Mouse (Mus musculus): ENCODE results near the gene Katnb1. TPM values are rescaled to one million over a fixed set of nuclear protein-coding genes. Genes with fewer than 3 reads are reported as not detected.

Katnb1 gene
- polyA plus RNA-seq, 2 experiments: 21.6 to 31.6 TPM

DNA sequence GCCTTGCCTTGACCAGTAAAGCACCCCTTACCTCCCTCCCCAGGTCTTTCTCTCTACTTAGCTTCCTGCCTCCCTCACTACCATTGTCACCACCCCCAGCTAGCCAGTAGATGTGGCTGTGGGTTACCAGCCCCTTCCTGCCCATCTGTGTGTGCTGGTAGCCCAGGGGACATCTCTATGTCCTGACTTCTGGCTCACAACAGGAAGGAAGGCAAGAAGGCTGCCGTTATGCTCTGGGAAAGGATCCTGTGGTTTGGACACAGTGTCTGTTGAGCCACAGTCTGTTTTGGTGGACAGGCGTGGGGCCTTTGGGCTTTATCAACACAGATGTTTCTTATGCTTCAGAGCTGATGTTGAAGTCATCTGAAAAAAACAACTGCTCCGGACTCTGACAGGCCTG lies 34.0 kb upstream of the Katnb1 start:
- Histone ChIP-seq H3K9ac (ENCODE audit: low read depth, low read length, severe bottlenecking) (no peak overlapping the region), H3K4me1 (ENCODE audit: control insufficient read depth, insufficient read depth, low read length) (peaks cover 5% of the 10 kb centered on the region; the same call in 1 of the 2 replicates), H3K4me2 (replicated peaks; ENCODE audit: low read depth, low read length, severe bottlenecking) (no peak overlapping the region), H3K4me3 (replicated peaks; ENCODE audit: low read length) (no peak overlapping the region), H3K27ac (replicated peaks; ENCODE audit: low read depth, low read length) (no peak overlapping the region), H3K9me3 (ENCODE audit: control insufficient read depth, low read length) (no peaks in the 10 kb centered on the region), H3K36me3 (ENCODE audit: control insufficient read depth, insufficient read depth, low read length) (no peaks in the 10 kb centered on the region), H3K27me3 (ENCODE audit: control insufficient read depth, insufficient read depth, low read length) (no peaks in the 10 kb centered on the region)
- TF ChIP-seq POLR2A (IDR thresholded peaks at IDR 0.05; ENCODE audit: borderline replicate concordance, extremely low read depth, insufficient read depth, insufficient read length): no peak
- 62% methylated on average over 3 of the region's 3 CpGs for WGBS
- ATAC-seq (ENCODE audit: low FRiP score, low read depth): no peak
- no peak for DNase-seq (ENCODE audit: low spot score)

DNA sequence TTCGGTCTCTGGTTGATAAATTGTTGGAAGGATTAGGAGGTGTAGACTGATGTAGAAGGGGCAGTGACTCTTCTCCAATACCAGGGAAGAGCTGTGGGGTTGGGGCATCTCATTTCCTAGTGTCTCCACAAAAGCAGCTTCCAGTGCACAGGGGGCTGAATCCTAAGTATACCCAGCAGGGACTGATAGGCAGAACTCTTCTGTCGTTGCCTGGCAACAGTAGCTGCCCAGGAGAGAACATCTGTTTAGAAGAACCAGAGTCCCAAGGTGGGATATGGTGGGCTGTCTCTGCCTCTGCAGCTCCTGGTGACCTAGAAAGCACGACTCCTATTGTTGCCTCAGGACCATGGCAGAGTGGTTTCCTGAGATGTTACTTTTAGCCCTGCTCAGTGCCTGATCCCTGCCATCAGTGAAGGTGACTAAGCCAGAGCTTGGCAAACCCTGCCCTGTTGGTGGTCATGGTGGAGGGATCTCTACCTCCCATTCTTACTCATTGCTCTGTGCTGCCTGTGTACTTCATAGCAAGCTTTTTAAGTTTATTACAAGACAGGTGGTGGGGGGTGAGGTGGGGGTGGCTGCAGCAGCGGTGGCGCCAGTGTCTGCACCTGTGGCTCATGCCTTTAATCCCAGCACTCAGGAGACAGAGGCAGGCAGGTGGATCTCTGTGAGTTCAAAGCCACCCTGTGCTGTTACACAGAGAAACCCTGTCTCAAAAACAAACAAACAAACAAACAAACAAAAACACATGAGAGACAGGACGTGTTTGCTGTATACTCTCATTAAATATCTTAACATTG lies 32.9 kb upstream of the Katnb1 start:
- WGBS: 53% methylated on average over 6 of the region's 6 CpGs

DNA sequence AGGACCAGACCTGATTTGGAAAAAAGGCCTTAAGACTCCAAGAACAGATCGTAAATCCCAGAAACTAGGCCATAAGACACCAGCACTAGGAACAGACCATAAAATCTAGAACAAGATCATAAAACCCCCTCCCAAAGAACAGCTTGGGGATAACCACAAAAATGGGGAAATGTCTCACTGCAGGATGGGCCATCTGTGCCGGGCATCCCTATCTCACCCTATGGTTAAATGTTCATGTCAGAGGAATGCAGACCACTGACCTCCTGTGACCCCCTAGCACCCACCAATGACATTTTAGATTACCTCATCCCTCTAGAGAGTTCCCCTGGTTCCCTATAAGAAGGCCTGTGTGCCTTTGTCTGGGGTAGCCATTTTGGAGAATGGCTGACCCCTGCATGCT lies 31.4 kb upstream of the Katnb1 start:
- no peak overlapping the region for H3K9ac ChIP-seq (ENCODE audit: low read depth, low read length, severe bottlenecking)
- no peaks in the 10 kb centered on the region for H3K36me3 ChIP-seq (ENCODE audit: control insufficient read depth, insufficient read depth, low read length)
- TF ChIP-seq POLR2A (IDR thresholded peaks at IDR 0.05; ENCODE audit: borderline replicate concordance, extremely low read depth, insufficient read depth, insufficient read length): no peak
- H3K27ac ChIP-seq (replicated peaks; ENCODE audit: low read depth, low read length): no peak overlapping the region
- H3K4me3 ChIP-seq (replicated peaks; ENCODE audit: low read length): no peak overlapping the region
- H3K4me1 ChIP-seq (ENCODE audit: control insufficient read depth, insufficient read depth, low read length): peaks cover 5% of the 10 kb centered on the region; the same call in 1 of the 2 replicates
- WGBS: 13% methylated on average over 2 of the region's 2 CpGs
- ATAC-seq (ENCODE audit: low FRiP score, low read depth) (0 out of 2 replicates have a peak, but pooled peaks have one; percentile 6), DNase-seq (ENCODE audit: low spot score) (no peak)
- no peak overlapping the region for H3K4me2 ChIP-seq (replicated peaks; ENCODE audit: low read depth, low read length, severe bottlenecking)
- no peaks in the 10 kb centered on the region for H3K27me3 ChIP-seq (ENCODE audit: control insufficient read depth, insufficient read depth, low read length)
- no peaks in the 10 kb centered on the region for H3K9me3 ChIP-seq (ENCODE audit: control insufficient read depth, low read length)

More for the DNA sequence above, 32.9 kb upstream of the Katnb1 start:
- Histone ChIP-seq H3K4me3 (replicated peaks; ENCODE audit: low read length) (no peak overlapping the region), H3K36me3 (ENCODE audit: control insufficient read depth, insufficient read depth, low read length) (no peaks in the 10 kb centered on the region), H3K9me3 (ENCODE audit: control insufficient read depth, low read length) (no peaks in the 10 kb centered on the region), H3K27me3 (ENCODE audit: control insufficient read depth, insufficient read depth, low read length) (no peaks in the 10 kb centered on the region), H3K4me1 (ENCODE audit: control insufficient read depth, insufficient read depth, low read length) (peaks cover 5% of the 10 kb centered on the region; the same call in 1 of the 2 replicates), H3K4me2 (replicated peaks; ENCODE audit: low read depth, low read length, severe bottlenecking) (no peak overlapping the region), H3K27ac (replicated peaks; ENCODE audit: low read depth, low read length) (no peak overlapping the region), H3K9ac (ENCODE audit: low read depth, low read length, severe bottlenecking) (no peak overlapping the region)
- ATAC-seq (ENCODE audit: low FRiP score, low read depth) (no peak), DNase-seq (ENCODE audit: low spot score) (no peak)
- no peak for TF ChIP-seq POLR2A (IDR thresholded peaks at IDR 0.05; ENCODE audit: borderline replicate concordance, extremely low read depth, insufficient read depth, insufficient read length)

DNA sequence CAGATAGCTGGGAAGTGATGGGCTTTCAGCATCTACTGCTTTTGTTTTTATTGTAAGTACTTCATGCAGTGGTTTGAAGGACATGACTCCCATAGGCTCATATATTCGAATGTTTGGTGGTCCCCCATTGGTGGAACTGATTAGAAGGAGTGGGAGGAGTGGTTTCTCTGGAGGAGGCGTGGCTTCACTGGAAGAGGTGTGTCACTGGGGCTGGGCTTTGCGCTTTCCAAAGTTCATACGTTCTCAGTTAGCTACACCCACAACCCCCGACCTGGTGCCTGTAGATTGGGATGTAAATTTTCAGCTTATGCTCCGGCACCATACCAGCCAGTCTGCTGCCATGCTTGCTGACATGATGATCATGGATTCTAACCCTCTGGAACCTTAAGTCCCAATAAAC lies 26.5 kb upstream of the Katnb1 start:
- no peaks in the 10 kb centered on the region for H3K9me3 ChIP-seq (ENCODE audit: control insufficient read depth, low read length)
- H3K4me1 ChIP-seq (ENCODE audit: control insufficient read depth, insufficient read depth, low read length): no peaks in the 10 kb centered on the region
- H3K4me2 ChIP-seq (replicated peaks; ENCODE audit: low read depth, low read length, severe bottlenecking): no peak overlapping the region
- 57% methylated on average over 6 of the region's 6 CpGs for WGBS
- H3K4me3 ChIP-seq (replicated peaks; ENCODE audit: low read length): no peak overlapping the region
- ATAC-seq (ENCODE audit: low FRiP score, low read depth) (no peak), DNase-seq (ENCODE audit: low spot score) (no peak)
- H3K36me3 ChIP-seq (ENCODE audit: control insufficient read depth, insufficient read depth, low read length): no peaks in the 10 kb centered on the region
- H3K9ac ChIP-seq (ENCODE audit: low read depth, low read length, severe bottlenecking): no peak overlapping the region
- no peak overlapping the region for H3K27ac ChIP-seq (replicated peaks; ENCODE audit: low read depth, low read length)
- no peak for TF ChIP-seq POLR2A (IDR thresholded peaks at IDR 0.05; ENCODE audit: borderline replicate concordance, extremely low read depth, insufficient read depth, insufficient read length)
- H3K27me3 ChIP-seq (ENCODE audit: control insufficient read depth, insufficient read depth, low read length): no peaks in the 10 kb centered on the region

DNA sequence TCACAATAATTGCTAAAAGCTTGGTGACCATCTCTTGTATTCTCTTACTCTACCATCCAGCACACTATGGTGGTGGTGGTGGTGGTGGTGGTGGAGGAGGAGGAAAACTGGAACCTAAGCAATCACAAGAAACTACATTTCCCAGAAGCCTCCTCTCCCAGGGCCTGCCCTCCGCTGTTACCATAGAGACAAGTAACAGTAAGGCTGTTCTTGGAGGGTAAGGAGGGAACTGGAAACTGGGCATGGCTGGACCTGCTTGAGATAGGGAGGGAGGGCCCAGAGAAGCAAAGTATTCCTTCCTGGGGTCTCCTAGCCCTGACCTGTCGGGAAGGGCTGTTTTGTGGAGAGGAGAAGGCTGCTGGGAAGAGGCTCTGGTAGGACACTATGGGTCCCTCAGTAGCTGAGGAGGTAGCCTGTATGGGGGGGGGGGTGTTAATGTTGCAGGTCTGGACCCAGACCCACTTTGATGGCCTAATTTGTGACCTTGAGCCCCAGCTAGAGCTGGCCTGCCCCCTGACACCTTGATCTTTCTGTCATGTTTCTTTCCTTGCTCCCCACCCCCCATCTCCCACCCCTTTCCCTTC lies 26.0 kb upstream of the Katnb1 start, which contains the start of gene Drc7:
Gene Drc7 (plus strand): TSS at position 177 of the 584 bp plus-strand sequence.
- no peak for TF ChIP-seq POLR2A (IDR thresholded peaks at IDR 0.05; ENCODE audit: borderline replicate concordance, extremely low read depth, insufficient read depth, insufficient read length)
- Histone ChIP-seq H3K9me3 (ENCODE audit: control insufficient read depth, low read length) (no peaks in the 10 kb centered on the region), H3K4me1 (ENCODE audit: control insufficient read depth, insufficient read depth, low read length) (no peaks in the 10 kb centered on the region), H3K9ac (ENCODE audit: low read depth, low read length, severe bottlenecking) (no peak within 1 kb of the TSS), H3K4me2 (replicated peaks; ENCODE audit: low read depth, low read length, severe bottlenecking) (no peak within 1 kb of the TSS), H3K36me3 (ENCODE audit: control insufficient read depth, insufficient read depth, low read length) (no peaks in the 10 kb centered on the region), H3K27ac (replicated peaks; ENCODE audit: low read depth, low read length) (no peak within 1 kb of the TSS), H3K27me3 (ENCODE audit: control insufficient read depth, insufficient read depth, low read length) (no peaks in the 10 kb centered on the region), H3K4me3 (replicated peaks; ENCODE audit: low read length) (no peak within 1 kb of the TSS)
- DNase-seq (ENCODE audit: low spot score) (no peak), ATAC-seq (ENCODE audit: low FRiP score, low read depth) (no peak)
- WGBS: 26% methylated on average over 2 of the region's 2 CpGs

Data from limb, embryonic 14.5 days (tissue).